Mouse (Mus musculus) 416B (cell line): ENCODE measurements at regions not wholly inside any gene's neighbourhood (a gene's known extent, or its start where the extent isn't known, plus 50 kb on each side); places are given as distances from the start of the nearest gene placed in this dataset.

Experiments used
- DNase-seq: peaks from one replicate; pipeline ENCODE4 v3.0.0; 2011; ENCODE audit warnings: low read depth

GRCm38 (mm10) chr10:96309766-96310165 lies 173.4 kb downstream of the Gm5426 start:
- no peak for DNase-seq

GRCm38 (mm10) chr10:96325297-96325696 lies 188.9 kb downstream of the Gm5426 start:
- peak; percentile 25 for DNase-seq

- DNase-seq, result no peak
Observed at GRCm38 (mm10) chr10:96330639-96331487, 194.5 kb downstream of the Gm5426 start.

GRCm38 (mm10) chr10:96332731-96333201 lies 196.4 kb downstream of the Gm5426 start:
- peak; percentile 12 for DNase-seq

GRCm38 (mm10) chr10:96333224-96333623 lies 196.8 kb downstream of the Gm5426 start:
- peak; percentile 46 for DNase-seq

DNA sequence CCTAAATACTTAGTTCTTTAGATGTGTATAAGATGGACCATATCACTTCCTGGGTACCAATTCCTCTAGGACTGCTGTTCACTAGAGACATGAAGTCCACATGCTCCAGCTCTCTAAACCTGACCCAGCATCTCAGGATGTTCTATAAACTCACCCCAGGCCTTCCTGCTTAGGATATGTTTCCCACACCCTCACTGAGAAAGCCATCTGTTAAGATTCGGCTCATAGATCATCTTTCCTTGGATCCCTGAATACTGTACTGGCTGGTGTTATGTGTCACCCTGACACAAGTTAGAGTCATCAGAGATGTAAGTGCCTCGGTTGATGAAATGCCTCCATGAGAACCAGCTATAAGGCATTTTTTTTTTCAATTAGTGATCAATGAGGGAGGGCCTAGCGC lies 199.9 kb downstream of the Gm5426 start:
- no peak for DNase-seq

DNA sequence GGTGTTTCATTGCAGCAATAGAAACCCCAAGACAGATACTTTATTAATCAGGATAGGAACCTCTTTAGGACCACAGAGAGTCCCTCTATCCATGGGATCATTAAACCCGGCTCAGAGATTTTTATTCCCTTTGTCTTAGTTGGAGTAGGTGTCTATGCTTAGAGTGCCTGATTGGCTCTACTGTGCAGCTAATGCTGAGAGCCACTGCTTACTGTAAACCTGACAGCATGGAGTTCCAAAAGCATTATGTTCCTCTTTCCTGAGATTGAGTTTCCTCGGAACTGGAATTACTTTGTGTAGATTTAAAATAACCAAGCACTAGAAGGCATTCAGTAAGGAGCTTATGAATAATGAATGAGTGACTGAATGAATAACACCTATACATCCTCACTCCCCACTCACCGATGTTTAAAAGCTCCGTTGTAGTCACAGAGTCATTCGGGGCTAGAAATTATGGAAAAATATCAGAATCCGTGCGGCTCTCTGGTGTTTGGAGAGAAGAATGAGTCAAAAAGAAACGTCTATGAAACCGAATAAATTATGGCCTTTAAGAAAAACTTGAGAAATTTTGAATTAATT lies 200.8 kb downstream of the Gm5426 start:
- no peak for DNase-seq

DNA sequence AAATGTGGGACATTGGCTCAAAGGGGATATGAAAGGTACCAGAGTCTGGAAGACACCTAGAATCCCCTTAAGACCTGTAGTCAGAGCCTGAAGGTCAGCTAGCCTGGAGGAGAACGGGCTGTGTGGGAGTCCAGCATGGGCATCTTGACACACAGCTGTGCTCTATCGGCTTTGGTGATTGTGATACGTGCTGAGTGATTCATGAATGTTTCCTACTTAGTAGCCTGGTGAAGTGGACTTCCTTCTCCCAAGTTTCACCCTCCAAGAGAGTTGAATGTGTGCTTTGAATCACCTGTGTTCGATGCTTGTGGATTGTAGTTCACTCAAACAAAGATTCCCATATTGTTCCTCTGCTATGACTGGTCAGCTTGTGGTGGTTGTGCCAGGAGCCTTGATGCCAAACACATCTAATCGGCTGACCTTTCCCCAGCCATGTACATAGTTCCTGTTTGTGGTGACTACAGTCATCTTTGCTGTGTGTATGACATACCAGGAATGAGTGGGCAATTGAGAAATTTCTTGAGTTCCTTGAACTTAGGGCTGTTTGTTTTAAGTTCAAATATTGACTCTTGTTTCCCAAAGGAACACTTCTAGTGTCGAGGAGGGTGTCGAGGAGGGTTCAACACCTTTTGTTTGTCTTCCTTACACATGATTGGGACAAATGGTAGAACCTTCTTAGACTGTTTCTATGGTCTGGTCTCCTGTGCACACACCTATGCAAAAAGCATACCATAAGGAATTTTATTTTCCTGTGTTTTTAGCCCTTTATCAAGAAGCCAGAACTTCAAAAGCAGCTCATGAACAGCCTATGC lies 201.6 kb downstream of the Gm5426 start:
- DNase-seq, result peak; percentile 67

- DNase-seq, result peak; percentile 78
Observed at GRCm38 (mm10) chr10:96338609-96338978, 202.2 kb downstream of the Gm5426 start.

- no peak for DNase-seq
Observed at GRCm38 (mm10) chr10:96342476-96342875, 206.1 kb downstream of the Gm5426 start.

GRCm38 (mm10) chr10:96343666-96344065 lies 207.3 kb downstream of the Gm5426 start:
- no peak for DNase-seq

DNA sequence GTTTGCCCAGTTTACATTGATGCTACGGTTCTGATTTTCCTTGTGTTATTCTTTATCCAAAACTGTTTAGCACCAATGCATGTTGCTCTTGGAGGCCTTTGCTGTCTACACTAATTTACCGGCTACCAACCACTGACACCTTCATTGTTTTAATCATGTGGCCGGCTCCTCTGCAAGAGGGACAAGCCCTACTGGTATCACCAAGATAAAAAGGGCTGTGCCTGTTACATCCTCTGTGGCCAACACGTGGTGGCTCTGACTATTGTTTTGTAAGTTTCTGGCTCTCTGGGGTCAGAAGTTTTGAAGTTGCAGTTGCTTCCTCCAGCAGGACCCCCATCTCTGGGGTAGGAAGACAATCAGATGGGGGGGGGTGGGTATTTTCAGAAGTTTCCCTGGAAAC lies 214.3 kb downstream of the Gm5426 start:
- DNase-seq, result no peak

- no peak for DNase-seq
Observed at GRCm38 (mm10) chr10:96351320-96351719, 214.9 kb downstream of the Gm5426 start.

- no peak for DNase-seq
Observed at GRCm38 (mm10) chr10:96356980-96357624, 220.7 kb downstream of the Gm5426 start.

- DNase-seq, result no peak
Observed at GRCm38 (mm10) chr10:96357632-96358031, 221.2 kb downstream of the Gm5426 start.

- DNase-seq, result no peak
Observed at GRCm38 (mm10) chr10:96358984-96359383, 222.6 kb downstream of the Gm5426 start.

DNA sequence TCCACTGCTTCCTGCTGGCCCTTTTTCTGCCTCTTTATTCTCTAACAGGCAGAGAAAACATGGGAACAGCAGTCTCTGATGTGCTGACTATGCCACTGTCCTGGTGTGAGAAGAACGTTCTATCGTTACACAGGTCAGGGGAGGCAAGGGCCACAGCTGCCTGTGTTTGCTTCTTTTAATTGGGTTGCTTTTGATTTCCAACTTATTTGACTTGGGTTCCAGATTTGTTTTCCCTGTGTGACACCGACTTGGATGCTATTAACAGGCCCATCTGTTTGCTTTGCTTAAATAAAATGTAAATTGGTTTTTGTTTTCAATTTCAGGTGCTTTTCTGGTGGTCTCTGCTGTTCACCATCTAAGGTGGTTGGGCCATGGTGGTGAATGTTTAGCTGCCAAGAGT lies 225.8 kb downstream of the Gm5426 start:
- no peak for DNase-seq

DNA sequence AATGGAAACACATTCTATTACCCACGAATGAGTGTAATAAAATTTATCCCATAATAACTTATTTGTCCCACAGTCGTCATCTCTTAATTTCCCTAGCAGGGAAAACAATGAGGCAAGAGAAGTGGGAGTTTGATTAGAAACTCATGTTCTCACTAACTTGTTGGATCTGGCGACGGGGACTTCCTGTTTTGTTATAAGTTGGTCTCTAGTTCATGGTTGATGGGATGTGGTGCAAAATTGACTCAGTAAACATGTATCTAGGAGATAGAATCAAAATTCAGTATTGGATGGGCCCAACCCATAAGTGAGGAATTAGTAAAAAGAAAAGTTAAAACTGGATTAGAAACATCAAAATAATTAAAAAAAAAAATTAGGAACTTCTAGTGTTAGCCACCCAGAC lies 227.5 kb downstream of the Gm5426 start:
- DNase-seq, result no peak

- no peak for DNase-seq
Observed at GRCm38 (mm10) chr10:96365101-96365500, 228.7 kb downstream of the Gm5426 start.

DNA sequence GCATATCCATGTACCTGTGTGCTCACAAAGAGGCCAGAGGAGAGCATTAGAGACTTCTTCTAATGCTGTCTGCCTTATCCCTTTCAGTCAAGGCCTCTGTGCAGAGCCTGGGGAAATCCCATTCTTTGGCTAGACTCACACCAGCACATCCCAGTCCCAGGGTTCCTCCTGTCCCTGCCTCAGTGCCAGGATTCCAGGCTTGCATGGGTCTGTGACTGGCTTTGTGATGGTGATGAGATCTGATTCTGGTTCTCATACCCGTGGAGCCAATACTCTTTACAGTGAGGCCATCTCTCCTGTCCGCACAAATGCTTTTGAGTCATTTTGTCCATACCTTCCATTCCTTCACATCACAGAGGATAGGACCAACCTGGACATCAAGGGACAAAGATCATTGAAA lies 230.5 kb downstream of the Gm5426 start:
- DNase-seq, result no peak

DNA sequence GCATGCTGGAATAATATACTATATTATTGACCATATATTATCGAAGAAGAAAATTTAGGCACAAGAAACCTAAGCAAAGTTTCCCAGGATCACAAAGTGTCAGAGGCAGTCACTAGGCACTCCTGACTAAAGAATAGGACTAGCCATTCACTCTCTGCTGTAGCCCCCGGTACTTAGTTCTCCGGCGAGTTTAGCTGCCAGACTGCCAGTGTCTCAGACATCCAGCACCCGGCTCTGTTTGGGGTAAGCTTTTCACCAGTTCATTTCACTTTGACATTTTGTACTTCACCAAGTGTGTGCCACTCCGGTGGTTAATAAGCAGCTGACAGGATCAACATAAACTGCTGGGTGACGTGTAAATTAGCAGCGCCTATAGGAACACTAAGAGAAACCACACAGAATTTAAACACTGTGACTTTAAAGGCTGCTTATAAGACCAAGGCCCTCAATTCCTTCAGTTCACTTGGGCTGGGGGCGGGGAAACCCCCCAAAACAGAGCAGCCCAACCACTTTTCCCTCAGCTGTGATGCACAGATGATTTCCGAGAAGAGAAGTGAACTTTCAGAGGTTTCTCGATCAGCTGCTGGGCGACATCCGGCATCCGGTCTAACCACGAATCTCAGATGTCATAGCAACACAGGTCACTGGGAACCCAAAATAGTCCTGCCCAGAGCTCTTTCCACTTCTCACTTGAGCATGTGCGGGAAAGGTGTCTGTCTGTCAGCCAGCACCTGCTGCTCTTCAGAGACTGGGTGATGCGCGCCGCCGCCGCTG lies 234.3 kb downstream of the Gm5426 start:
- no peak for DNase-seq

DNA sequence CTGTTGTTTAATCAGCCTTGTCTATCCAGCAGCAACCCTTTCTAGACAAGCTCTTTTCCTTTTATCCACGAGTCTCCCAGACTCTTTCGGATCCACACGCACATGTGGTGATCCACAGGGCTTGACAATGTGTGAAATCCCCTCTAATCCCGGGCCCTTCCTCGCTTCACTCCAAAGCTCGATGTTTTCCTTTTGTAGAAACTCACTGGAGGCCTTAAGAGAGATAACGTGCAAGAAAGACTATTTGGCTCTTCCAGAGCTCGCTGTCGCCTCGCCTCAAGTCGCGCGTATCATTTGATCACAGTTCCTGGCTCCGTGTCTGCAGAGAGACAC lies 234.9 kb downstream of the Gm5426 start:
- DNase-seq, result no peak
